Mouse (Mus musculus): ENCODE measurements around the gene U2af1l4. TPM values are rescaled to one million over a fixed set of nuclear protein-coding genes. Genes with fewer than 3 reads are reported as not detected.

U2af1l4 gene
- polyA plus RNA-seq, 1 experiment: 63.6 TPM

DNA sequence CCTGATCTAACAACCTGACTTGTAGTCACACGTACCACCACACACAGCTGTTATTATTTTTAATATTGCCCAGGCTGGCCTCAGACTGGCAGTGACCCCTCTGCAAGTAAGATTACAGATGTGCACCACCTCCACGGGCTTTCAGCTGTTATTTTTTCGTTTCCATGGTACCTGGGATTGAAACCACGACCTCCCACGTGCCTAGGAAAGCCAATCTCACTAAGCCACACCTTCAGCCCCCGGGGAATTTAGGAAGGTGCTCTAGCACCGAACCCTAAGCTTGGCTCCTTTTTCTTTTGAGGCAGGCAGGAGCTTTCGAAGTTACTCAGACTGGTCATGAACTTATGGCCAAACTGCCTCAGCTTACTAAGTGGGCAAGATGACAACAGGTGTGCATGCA is 41.3 kb downstream of the U2af1l4 start:
- Histone ChIP-seq H3K79me2 (ENCODE audit: control insufficient read depth, insufficient read depth) (no peaks in the 10 kb centered on the region), H3K79me3 (ENCODE audit: low read depth) (no peaks in the 10 kb centered on the region), H3K27me3 (ENCODE audit: control insufficient read depth, insufficient read depth, insufficient read length) (peaks cover 8% of the 10 kb centered on the region), H3K4me3 (ENCODE audit: insufficient read depth, poor library complexity, severe bottlenecking) (no peak overlapping the region), H3ac (ENCODE audit: control insufficient read depth, insufficient read length, low read depth) (no peak overlapping the region), H3K36me3 (ENCODE audit: control insufficient read depth, insufficient read depth) (no peaks in the 10 kb centered on the region)
- TF ChIP-seq MYOG (IDR thresholded peaks at IDR 0.05; ENCODE audit: control insufficient read depth, extremely low read depth, insufficient read length): no peak
- no peak for TF ChIP-seq USF1 (IDR thresholded peaks at IDR 0.05; ENCODE audit: low read depth)
- TF ChIP-seq MAX (IDR thresholded peaks at IDR 0.05): no peak
- no peak for TF ChIP-seq FOSL1 (IDR thresholded peaks at IDR 0.05; ENCODE audit: insufficient read depth, low read length, poor library complexity, severe bottlenecking)
- no peak for TF ChIP-seq CTCF (IDR thresholded peaks at IDR 0.05; ENCODE audit: control insufficient read depth, insufficient read depth, insufficient read length)

DNA sequence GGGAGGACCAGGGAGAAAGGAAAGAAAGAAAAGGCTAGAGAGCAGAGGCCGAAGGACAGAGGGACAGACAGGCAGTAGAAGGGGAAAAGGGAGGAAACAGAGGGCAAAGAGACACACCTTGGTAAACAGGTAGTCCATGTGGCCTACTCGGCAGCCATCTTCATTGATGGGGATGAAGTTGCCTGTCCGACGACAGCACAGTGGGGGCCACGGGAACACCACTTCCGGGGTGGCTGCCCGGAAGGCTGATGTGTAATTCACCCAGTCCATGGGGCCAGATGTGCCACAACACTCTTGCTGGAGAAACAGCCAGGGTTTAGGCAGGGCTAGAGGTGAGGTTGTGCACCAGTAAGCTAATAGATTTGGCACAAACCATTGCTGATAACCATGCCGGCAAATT is 41.8 kb downstream of the U2af1l4 start:
- peaks cover 5% of the 10 kb centered on the region for H3K27me3 ChIP-seq (ENCODE audit: control insufficient read depth, insufficient read depth, insufficient read length)
- no peaks in the 10 kb centered on the region for H3K79me3 ChIP-seq (ENCODE audit: low read depth)
- TF ChIP-seq MYOD1 (IDR thresholded peaks at IDR 0.05; ENCODE audit: control insufficient read depth, insufficient read length, low read depth) (no peak), CTCF (IDR thresholded peaks at IDR 0.05; ENCODE audit: control insufficient read depth, insufficient read depth, insufficient read length) (no peak), MYOG (IDR thresholded peaks at IDR 0.05; ENCODE audit: control insufficient read depth, extremely low read depth, insufficient read length) (no peak), FOSL1 (IDR thresholded peaks at IDR 0.05; ENCODE audit: insufficient read depth, low read length, poor library complexity, severe bottlenecking) (no peak), USF1 (IDR thresholded peaks at IDR 0.05; ENCODE audit: low read depth) (no peak), MAX (IDR thresholded peaks at IDR 0.05) (no peak), CEBPB (IDR thresholded peaks at IDR 0.05; ENCODE audit: low read depth) (no peak)
- no peak overlapping the region for H3ac ChIP-seq (ENCODE audit: control insufficient read depth, insufficient read length, low read depth)
- no peaks in the 10 kb centered on the region for H3K36me3 ChIP-seq (ENCODE audit: control insufficient read depth, insufficient read depth)
- H3K79me2 ChIP-seq (ENCODE audit: control insufficient read depth, insufficient read depth): no peaks in the 10 kb centered on the region
- H3K4me3 ChIP-seq (ENCODE audit: insufficient read depth, poor library complexity, severe bottlenecking): no peak overlapping the region

DNA sequence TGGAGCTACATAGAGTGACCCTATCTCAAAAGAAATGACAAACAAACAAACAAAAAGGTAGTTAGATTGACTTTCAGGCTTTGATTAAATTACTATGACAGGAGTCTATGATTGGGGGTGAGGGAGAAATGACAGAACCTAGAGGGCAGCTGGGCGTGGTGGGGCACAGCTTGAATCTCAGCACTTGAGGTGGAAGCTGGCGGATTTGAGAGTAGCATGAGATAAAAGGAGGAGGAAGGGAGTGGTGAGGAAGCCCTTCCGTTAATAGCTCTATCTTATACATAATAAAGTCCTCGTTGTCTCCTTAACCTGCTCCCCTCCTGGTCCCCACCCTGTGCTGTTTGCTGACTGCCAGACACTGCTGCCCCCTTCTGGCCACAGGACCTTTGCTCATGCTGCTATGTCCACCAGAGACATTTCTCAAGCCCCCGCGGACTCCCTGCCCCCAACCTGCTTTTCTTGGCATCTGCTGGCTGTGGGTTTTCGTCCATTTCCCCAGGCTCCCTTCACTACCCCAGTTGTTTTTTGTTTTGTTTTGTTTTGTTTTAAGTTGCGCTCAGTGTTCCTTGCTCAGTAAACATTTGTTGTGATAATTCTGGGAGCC is 44.7 kb downstream of the U2af1l4 start:
- no peaks in the 10 kb centered on the region for H3K79me3 ChIP-seq (ENCODE audit: low read depth)
- no peaks in the 10 kb centered on the region for H3K27me3 ChIP-seq (ENCODE audit: control insufficient read depth, insufficient read depth, insufficient read length)
- peak; percentile 43 for TF ChIP-seq CTCF (IDR thresholded peaks at IDR 0.05; ENCODE audit: control insufficient read depth, insufficient read depth, insufficient read length)
- TF ChIP-seq MYOD1 (IDR thresholded peaks at IDR 0.05; ENCODE audit: control insufficient read depth, insufficient read length, low read depth): no peak
- H3K36me3 ChIP-seq (ENCODE audit: control insufficient read depth, insufficient read depth): no peaks in the 10 kb centered on the region
- no peak overlapping the region for H3ac ChIP-seq (ENCODE audit: control insufficient read depth, insufficient read length, low read depth)
- no peaks in the 10 kb centered on the region for H3K79me2 ChIP-seq (ENCODE audit: control insufficient read depth, insufficient read depth)
- H3K4me3 ChIP-seq (ENCODE audit: insufficient read depth, poor library complexity, severe bottlenecking): no peak overlapping the region

DNA sequence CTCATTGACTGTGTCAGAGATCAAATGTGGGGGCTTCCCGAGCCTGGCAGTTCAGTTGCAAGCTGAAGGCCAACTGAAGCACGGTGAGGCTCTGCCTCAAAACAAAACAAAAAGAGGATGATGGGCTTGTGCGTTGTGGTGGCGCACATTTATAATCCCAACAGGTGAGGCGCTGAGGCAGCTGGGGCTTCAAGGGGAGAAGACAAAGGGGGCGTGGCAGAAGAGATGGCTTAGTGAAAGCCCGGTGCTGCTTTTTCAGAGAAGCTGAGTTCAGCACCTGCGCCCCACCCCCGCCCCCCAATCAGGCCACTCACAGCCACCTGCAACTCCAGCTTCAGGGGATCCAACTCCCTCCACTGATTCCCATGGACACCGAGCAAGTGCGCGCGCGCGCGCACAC is 45.4 kb downstream of the U2af1l4 start:
- no peaks in the 10 kb centered on the region for H3K79me3 ChIP-seq (ENCODE audit: low read depth)
- H3K27me3 ChIP-seq (ENCODE audit: control insufficient read depth, insufficient read depth, insufficient read length): no peaks in the 10 kb centered on the region

DNA sequence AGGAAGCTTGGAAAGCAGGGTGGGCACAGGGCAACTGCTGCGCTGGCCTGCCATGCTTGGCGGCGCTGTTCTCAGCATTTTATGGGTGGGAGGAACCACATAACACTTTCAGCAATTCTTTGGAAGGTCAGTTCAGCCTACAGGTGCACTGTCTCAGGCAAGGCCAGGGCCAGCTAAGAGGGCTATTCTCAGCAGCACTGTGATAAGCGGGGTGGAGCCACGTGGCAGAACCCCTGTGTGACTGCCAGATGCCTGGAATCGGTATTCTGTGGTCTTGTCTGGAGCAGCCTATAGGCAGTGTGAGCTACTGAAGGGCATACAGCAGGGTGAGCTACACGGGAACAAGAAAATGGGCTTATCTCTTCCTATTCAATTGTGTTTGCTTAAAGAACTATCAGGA is 46.9 kb downstream of the U2af1l4 start:
- H3ac ChIP-seq (ENCODE audit: control insufficient read depth, insufficient read length, low read depth): no peak overlapping the region
- no peak for TF ChIP-seq MYOG (IDR thresholded peaks at IDR 0.05; ENCODE audit: control insufficient read depth, extremely low read depth, insufficient read length)
- no peak for TF ChIP-seq FOSL1 (IDR thresholded peaks at IDR 0.05; ENCODE audit: insufficient read depth, low read length, poor library complexity, severe bottlenecking)
- no peak for TF ChIP-seq USF1 (IDR thresholded peaks at IDR 0.05; ENCODE audit: low read depth)
- TF ChIP-seq CEBPB (IDR thresholded peaks at IDR 0.05; ENCODE audit: low read depth): no peak
- no peaks in the 10 kb centered on the region for H3K36me3 ChIP-seq (ENCODE audit: control insufficient read depth, insufficient read depth)
- H3K79me3 ChIP-seq (ENCODE audit: low read depth): no peaks in the 10 kb centered on the region
- H3K79me2 ChIP-seq (ENCODE audit: control insufficient read depth, insufficient read depth): no peaks in the 10 kb centered on the region
- no peak overlapping the region for H3K4me3 ChIP-seq (ENCODE audit: insufficient read depth, poor library complexity, severe bottlenecking)
- no peaks in the 10 kb centered on the region for H3K27me3 ChIP-seq (ENCODE audit: control insufficient read depth, insufficient read depth, insufficient read length)

More for the DNA sequence above, 45.4 kb downstream of the U2af1l4 start:
- Histone ChIP-seq H3K4me3 (ENCODE audit: insufficient read depth, poor library complexity, severe bottlenecking) (no peak overlapping the region), H3K79me2 (ENCODE audit: control insufficient read depth, insufficient read depth) (no peaks in the 10 kb centered on the region), H3K36me3 (ENCODE audit: control insufficient read depth, insufficient read depth) (no peaks in the 10 kb centered on the region), H3ac (ENCODE audit: control insufficient read depth, insufficient read length, low read depth) (no peak overlapping the region)
- TF ChIP-seq CTCF (IDR thresholded peaks at IDR 0.05; ENCODE audit: control insufficient read depth, insufficient read depth, insufficient read length) (no peak), MYOG (IDR thresholded peaks at IDR 0.05; ENCODE audit: control insufficient read depth, extremely low read depth, insufficient read length) (no peak), MYOD1 (IDR thresholded peaks at IDR 0.05; ENCODE audit: control insufficient read depth, insufficient read length, low read depth) (no peak), FOSL1 (IDR thresholded peaks at IDR 0.05; ENCODE audit: insufficient read depth, low read length, poor library complexity, severe bottlenecking) (no peak), MAX (IDR thresholded peaks at IDR 0.05) (no peak), USF1 (IDR thresholded peaks at IDR 0.05; ENCODE audit: low read depth) (no peak), CEBPB (IDR thresholded peaks at IDR 0.05; ENCODE audit: low read depth) (no peak)

DNA sequence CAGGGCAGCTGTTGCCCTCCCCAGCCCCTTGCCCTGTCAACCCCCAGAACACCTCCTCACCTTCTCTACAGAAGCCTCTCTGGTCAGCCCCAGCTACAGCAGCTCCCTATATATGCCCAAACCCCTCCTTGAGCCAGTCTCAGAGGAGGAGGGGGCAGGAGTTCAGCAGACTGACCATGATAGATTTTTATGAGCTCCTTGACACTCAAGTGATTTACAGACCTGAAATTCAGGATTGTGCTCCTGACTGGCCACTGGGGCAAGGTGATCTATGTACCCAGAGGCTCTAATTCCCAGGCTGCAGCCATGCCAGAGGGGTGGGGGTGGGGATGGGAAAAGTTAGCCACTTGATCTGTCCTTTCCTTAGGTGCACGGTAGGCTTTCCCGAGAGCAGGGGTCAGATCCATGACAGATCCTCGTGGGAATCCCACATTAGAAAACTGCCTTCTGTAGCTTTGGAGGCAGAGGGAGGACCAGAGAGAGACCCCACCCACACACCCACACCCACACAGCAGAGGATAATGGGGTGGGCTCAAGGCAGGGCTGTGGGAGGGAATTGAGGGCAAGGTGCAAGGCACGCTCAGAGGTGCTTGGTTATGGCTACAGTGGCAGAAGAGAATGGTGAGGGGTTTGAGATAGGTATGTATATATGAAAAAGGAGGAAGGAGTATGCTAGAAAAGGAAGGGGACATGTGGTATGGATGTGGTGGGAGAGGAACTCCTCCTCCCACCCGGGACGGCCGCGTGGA is 49.7 kb downstream of the U2af1l4 start, which contains the start of gene Upk1a:
TSS of gene Upk1a (minus strand) at position 194 of the 749 bp plus-strand sequence.
- Histone ChIP-seq H3ac (ENCODE audit: control insufficient read depth, insufficient read length, low read depth) (no peak within 1 kb of the TSS), H3K79me3 (ENCODE audit: low read depth) (no peaks in the 10 kb centered on the region), H3K27me3 (ENCODE audit: control insufficient read depth, insufficient read depth, insufficient read length) (no peaks in the 10 kb centered on the region), H3K36me3 (ENCODE audit: control insufficient read depth, insufficient read depth) (peaks cover 7% of the 10 kb centered on the region), H3K4me3 (ENCODE audit: insufficient read depth, poor library complexity, severe bottlenecking) (no peak within 1 kb of the TSS), H3K79me2 (ENCODE audit: control insufficient read depth, insufficient read depth) (no peaks in the 10 kb centered on the region)
- TF ChIP-seq USF1 (IDR thresholded peaks at IDR 0.05; ENCODE audit: low read depth) (no peak), CEBPB (IDR thresholded peaks at IDR 0.05; ENCODE audit: low read depth) (no peak), MYOD1 (IDR thresholded peaks at IDR 0.05; ENCODE audit: control insufficient read depth, insufficient read length, low read depth) (no peak), MAX (IDR thresholded peaks at IDR 0.05) (no peak), FOSL1 (IDR thresholded peaks at IDR 0.05; ENCODE audit: insufficient read depth, low read length, poor library complexity, severe bottlenecking) (no peak), MYOG (IDR thresholded peaks at IDR 0.05; ENCODE audit: control insufficient read depth, extremely low read depth, insufficient read length) (no peak), CTCF (IDR thresholded peaks at IDR 0.05; ENCODE audit: control insufficient read depth, insufficient read depth, insufficient read length) (no peak)

All from C2C12 (cell line).